Mouse (Mus musculus) adrenal gland, adult 2 months (tissue): Measurements from ENCODE around the gene Ap5z1. TPM values are rescaled to one million over a fixed set of nuclear protein-coding genes. Genes with fewer than 3 reads are reported as not detected.

Source experiments
- DNase-seq: peaks from one replicate; pipeline ENCODE4 v3.0.0; 2021
- long read RNA-seq: library from polyadenylated mRNA; stranded (forward); transcript quantifications from one replicate; pipeline ENCODE4 v2.0.0, GENCODE M21; 2021
- polyA plus RNA-seq: library from polyadenylated mRNA; depleted of rRNA; stranded (reverse); fragments of >200 nt; gene quantifications from 2 replicates; pipeline ENCODE4 v1.2.3, GENCODE M21; 2012; rRNA removed
- total RNA-seq, 2 experiments: library from RNA; stranded (reverse); gene quantifications; 2 replicates each; pipeline ENCODE4 v1.2.3; 2021

The Ap5z1 gene
- total RNA-seq = 10 to 100 TPM; 18.5 to 22.7 TPM
- 75.8 and 77.7 TPM in 2 replicates for polyA plus RNA-seq
- long read RNA-seq, transcript Ap5z1-201 (17 exons, 3,689 nt) = major isoform, 8 of 17 reads
- long read RNA-seq, partial matches to known transcripts = 3 of 17 reads
- long read RNA-seq, other reads (novel, unspliced or antisense) = 5 of 17 reads

GRCm38 (mm10) chr5:142463461-142464454 is at the start of gene Ap5z1:
Gene Ap5z1 (plus strand): TSS chr5:142463944.
- peak; percentile 97 for DNase-seq

- DNase-seq = no peak
These were observed 48.3 kb upstream of the Ap5z1 start for GRCm38 (mm10) chr5:142415401-142415800.

DNA sequence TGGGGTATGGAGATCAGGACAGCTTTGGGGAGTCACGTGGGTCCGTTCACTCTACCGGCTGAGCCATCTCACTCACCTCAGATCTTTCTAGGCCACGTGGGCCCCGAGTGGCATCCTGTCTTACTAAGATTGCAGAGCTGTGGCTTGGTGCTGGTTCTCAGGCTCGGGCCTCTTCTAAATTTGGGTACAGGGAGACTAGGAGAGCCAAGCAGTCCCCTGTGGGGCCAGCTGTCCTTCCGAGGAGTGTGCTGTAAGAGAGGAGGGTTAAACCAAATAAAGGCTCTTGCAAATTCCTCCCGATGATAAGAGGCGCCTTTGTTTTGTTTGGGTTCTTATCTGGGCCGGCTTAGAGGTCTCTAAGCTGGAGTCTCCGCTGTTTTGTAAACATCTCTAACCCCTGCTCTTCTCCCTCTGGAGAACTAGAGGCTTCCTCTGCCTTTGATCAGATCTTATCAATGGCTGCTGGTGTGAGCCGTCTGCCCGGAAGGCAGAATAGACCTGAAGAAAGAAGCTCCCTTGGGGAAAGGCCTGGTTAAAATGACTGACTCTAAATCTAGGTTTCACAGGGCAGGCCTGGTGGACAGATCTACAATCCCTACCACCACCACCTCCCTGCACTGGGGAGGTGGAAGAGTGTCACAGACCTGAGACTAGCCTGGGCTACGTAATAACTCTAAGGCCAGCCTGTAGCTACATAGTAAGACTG is 47.5 kb upstream of the Ap5z1 start:
- DNase-seq = no peak

DNA sequence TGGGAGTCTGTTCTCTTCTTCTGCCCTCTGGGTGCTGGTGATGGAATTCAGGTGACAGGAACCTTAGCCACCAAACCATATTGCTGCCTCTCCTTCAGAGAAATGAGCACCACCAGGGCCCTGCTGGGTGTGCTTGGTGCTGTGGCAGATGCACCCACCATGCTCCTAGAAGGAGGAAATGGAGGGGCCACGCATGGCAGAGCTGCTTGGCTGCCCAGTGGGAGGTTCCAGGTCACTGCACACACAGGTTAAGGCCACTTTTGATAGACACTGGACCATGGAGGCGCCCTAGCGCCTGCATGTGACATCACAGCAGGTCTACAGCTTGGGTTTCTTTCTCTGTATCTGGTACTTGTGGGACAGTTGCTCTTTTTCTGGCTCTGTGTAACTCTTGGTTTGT is 46.6 kb upstream of the Ap5z1 start:
- no peak for DNase-seq

- no peak for DNase-seq
These were observed 45.9 kb upstream of the Ap5z1 start for GRCm38 (mm10) chr5:142417876-142418275.

DNA sequence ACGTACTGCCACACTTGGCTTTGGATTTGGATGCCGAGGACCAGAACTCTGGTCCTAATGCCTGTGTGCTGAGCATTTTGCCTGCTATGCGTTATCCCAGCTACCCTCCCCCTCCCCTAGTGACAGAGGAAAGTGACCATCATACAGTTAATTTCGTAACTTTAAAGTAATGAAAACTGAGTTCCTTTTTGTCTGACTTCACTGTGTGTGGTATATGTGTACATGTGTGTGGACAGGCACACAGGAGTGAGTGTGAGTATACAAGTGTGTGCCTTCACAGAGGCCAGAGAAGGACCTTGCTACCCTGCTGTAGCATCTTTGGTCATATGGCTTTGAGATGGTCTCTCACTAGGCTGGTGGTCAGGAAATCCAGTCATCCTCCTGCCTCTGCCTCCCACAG is 45.3 kb upstream of the Ap5z1 start:
- DNase-seq = no peak

DNA sequence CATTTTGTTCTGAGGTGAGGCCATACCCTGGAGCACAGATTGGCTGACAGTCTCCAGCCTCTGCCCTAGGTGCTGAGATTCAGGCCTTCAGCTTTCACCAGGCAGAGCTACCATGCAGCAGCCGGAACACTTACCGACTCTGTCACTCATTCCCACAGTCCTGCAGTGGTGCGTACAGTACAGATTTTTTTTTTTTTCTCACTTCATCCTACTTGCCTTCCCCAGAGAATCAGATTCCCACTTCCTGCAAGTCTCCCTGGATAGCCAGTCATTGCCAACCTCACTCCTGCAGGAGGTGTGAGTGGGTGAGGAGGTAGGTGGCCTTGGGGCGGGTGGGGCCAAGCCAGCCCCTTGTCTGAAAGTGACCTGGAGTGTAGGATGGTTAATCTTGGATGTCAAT is 43.4 kb upstream of the Ap5z1 start:
- DNase-seq = no peak

- no peak for DNase-seq
These were observed 42.8 kb upstream of the Ap5z1 start for GRCm38 (mm10) chr5:142420920-142421319.

GRCm38 (mm10) chr5:142421886-142422285 is 41.9 kb upstream of the Ap5z1 start:
- no peak for DNase-seq

- no peak for DNase-seq
These were observed 40.6 kb upstream of the Ap5z1 start for GRCm38 (mm10) chr5:142423141-142423540.

GRCm38 (mm10) chr5:142423701-142424100 is 40.0 kb upstream of the Ap5z1 start:
- DNase-seq = no peak

- peak; percentile 77 for DNase-seq
These were observed 39.0 kb upstream of the Ap5z1 start for GRCm38 (mm10) chr5:142424627-142425349.

DNA sequence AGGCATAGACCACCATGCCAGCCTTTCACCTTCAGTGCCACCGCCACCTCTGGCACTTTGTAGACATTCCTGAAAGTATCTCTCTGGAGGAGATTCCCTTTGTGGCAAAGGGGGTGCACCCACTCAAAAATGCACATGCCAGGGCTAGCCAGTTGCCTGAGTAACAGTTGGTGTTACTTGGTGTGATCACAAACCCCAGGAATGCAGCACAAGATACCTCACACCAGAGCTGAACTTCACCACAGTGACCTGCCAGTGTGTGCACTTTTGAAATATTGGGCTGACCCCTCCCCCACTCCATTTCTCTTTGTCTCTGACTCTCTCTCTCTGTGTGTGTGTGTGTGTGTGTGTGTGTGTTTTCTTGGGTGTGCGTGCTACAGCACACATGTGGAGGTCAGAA is 37.3 kb upstream of the Ap5z1 start:
- no peak for DNase-seq

GRCm38 (mm10) chr5:142427876-142428275 is 35.9 kb upstream of the Ap5z1 start:
- no peak for DNase-seq

GRCm38 (mm10) chr5:142428691-142429090 is 35.1 kb upstream of the Ap5z1 start:
- no peak for DNase-seq

DNA sequence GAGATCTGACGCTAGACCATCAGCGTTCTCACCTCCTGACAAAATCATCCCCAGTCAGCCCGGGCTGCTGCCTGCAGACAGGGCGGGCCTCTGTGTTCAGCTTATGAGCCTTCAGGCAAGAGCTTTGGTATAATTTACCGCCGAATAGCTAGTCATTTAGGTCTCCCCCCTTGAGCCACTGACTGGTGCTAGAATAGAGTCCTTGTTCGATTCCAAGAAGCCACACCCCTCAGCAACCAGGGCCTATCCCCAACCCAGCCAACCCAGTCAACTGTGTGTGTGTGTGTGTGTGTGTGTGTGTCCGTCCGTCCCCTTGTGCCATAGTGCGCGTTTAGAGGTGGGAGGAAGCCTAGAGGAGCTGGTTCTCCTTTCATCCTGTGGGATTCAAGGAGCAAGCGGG is 32.7 kb upstream of the Ap5z1 start:
- DNase-seq = no peak

DNA sequence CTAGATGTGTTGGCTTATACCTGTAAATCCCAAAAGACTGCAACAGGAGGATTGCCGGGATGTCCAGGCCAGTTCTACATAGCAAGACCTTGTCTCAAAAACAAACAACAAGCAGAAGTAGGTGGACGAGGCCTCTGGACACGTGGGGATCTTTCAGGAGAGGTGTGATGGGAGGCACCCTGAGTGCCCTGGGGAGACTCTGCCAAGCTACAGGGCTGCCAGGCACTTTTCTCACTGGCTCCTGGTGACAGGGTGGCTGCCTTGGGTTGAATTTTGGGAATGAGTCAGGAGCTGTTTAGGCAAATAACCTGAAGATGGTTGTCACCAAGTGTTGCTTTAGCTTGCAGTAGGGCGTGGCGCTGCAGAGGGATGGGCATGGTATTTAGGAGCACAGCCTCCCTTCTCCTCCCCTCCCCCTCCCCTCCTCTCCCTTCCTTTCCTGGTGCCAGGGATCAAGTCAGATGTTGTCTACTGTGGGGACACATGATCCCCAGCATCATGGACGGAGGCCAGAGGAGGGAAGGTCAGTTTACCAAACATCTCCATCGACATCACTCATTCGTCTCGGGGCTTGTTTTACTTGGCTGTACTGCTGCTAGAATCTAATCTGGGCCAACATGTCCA is 31.8 kb upstream of the Ap5z1 start:
- DNase-seq = peak; percentile 63

- DNase-seq = no peak
These were observed 31.0 kb upstream of the Ap5z1 start for GRCm38 (mm10) chr5:142432695-142433094.

DNA sequence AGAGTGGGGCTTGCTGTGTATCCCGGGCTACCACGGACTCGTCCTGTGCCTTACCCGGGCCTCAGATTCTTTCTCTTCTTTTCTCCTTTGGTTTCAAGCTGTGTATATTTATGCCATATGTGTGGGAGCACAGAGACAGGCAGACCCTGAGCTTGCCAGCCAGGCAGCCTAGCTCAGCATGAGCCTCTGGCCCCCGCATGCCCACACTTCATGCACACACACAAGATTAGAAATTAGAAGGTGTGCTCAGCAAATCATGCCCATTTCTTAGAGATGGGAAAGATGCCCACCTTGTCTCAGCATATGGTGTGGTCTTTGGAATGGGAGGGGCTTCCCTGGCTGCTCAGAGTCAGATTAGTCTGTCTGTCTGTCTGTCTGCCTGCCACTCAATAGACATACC is 29.7 kb upstream of the Ap5z1 start:
- DNase-seq = no peak

DNA sequence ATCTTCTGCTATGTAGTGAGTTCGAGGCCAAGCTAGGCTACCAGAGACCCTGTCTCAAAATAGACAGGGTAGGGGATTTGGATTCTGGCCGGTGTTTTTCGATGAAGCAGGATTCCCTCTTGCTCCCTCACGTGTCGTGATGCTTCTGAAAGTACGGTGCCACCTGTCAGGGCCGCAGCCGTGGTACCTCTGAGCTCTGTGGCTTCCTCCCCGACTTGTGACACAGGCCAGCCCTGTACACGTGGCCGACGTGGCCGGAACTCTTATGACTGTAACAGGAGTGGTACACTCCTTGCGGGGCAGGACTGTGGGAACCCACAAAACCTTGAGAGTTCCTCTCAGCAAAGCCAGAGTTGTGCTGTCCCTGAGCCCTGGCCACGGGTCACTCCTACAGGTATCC is 28.0 kb upstream of the Ap5z1 start:
- DNase-seq = no peak

GRCm38 (mm10) chr5:142438380-142438938 is 25.3 kb upstream of the Ap5z1 start:
- DNase-seq = no peak
